Comparison of ENCODE assay signal across 16 mouse cellular contexts in the genomic region with DNA sequence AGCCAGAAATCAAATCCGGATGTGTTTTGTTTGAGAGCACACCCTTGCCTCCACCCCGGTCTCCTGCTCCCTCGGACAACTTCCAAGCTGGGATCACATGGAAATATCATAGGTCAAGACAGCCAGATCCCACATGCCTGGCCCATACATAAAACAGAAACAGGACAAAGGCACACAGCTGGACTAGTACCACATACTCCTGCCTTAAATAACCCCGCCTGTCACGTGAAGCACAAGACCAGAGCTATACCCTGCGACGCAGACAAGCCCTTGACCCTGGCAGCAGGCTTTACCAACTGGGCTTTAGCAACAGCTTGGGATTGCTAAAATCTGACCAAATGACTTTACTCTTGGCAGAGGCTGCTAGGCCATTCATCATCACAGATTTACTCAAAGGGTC.
DNase-seq lines count a peak whose midpoint lies in the region; ATAC-seq and TF ChIP-seq lines count a peak whose summit lies in the region.
"Had no signal": no experiment of that assay in that cellular context is flagged by ENCODE, and none has a peak within 500 bp of the region (broad histone marks: within the 10 kb centered on the region; RNA-seq: fewer than 3 reads in every experiment).

No protein-coding gene starts in this region.

- H3K27me3 ChIP-seq in lung, embryonic 14.5 days (ENCODE audit: insufficient read depth, low read length), result no peaks in the 10 kb centered on the region
- peaks cover 6% of the 10 kb centered on the region for H3K27me3 ChIP-seq in limb, embryonic 10.5 days (ENCODE audit: low read depth, poor library complexity, severe bottlenecking)
- no peaks in the 10 kb centered on the region for H3K27me3 ChIP-seq in hindbrain, embryonic 11.5 days (ENCODE audit: control insufficient read depth, insufficient read depth, low read length)
- H3K27me3 ChIP-seq: embryonic facial prominence, embryonic 12.5 days; forebrain, embryonic 15.5 days; midbrain, embryonic 15.5 days had no signal

- no peak overlapping the region for H3K4me3 ChIP-seq in lung, embryonic 14.5 days (ENCODE audit: low read depth, low read length)
- H3K4me3 ChIP-seq in limb, embryonic 10.5 days, result no peak overlapping the region
- H3K4me3 ChIP-seq in hindbrain, embryonic 11.5 days (ENCODE audit: low read depth, low read length), result no peak overlapping the region
- H3K4me3 ChIP-seq: embryonic facial prominence, embryonic 12.5 days; forebrain, embryonic 15.5 days; midbrain, embryonic 15.5 days had no signal

- DNase-seq in lung, embryonic 14.5 days, result peak; percentile 57
- DNase-seq in lung, postnatal 14 days, result no peak
- DNase-seq in fibroblast of lung, adult 2 months (ENCODE audit: low read depth), result peak; percentile 28
- peak; percentile 41 to 56 for DNase-seq in heart, postnatal 36 days
- no peak for DNase-seq in limb, embryonic 10.5 days (ENCODE audit: low spot score)
- DNase-seq in frontal cortex, postnatal 14 days (ENCODE audit: low spot score in 2 of 2), result no peak
- no peak for DNase-seq in hindbrain, embryonic 11.5 days (ENCODE audit: low spot score)
- DNase-seq: cerebellum, postnatal 10 days; liver, postnatal 0 days; right cerebral cortex, postnatal 4 days; thymus, postnatal 25 days had no signal

- 0 out of 2 replicates have a peak, but pooled peaks cover 18% of the 10 kb centered on the region for H3K4me1 ChIP-seq in lung, embryonic 14.5 days (ENCODE audit: insufficient read depth)
- peaks cover 55% of the 10 kb centered on the region for H3K4me1 ChIP-seq in limb, embryonic 10.5 days
- no peaks in the 10 kb centered on the region; the same call in 1 of the 2 replicates for H3K4me1 ChIP-seq in hindbrain, embryonic 11.5 days (replicated peaks; ENCODE audit: control insufficient read depth, insufficient read depth, low read length)

- no peaks in the 10 kb centered on the region for H3K9me3 ChIP-seq in lung, embryonic 14.5 days (ENCODE audit: low read depth, low read length)
- no peaks in the 10 kb centered on the region for H3K9me3 ChIP-seq in limb, embryonic 10.5 days (replicated peaks)
- H3K9me3 ChIP-seq in hindbrain, embryonic 11.5 days (ENCODE audit: control insufficient read depth, low read length), result no peaks in the 10 kb centered on the region
- H3K9me3 ChIP-seq: embryonic facial prominence, embryonic 12.5 days; forebrain, embryonic 15.5 days; midbrain, embryonic 15.5 days had no signal

- no peaks in the 10 kb centered on the region for H3K36me3 ChIP-seq in lung, embryonic 14.5 days (ENCODE audit: insufficient read depth)
- no peaks in the 10 kb centered on the region for H3K36me3 ChIP-seq in limb, embryonic 10.5 days
- no peaks in the 10 kb centered on the region for H3K36me3 ChIP-seq in hindbrain, embryonic 11.5 days (ENCODE audit: control insufficient read depth, insufficient read depth, low read length)
- H3K36me3 ChIP-seq: embryonic facial prominence, embryonic 12.5 days; forebrain, embryonic 15.5 days; midbrain, embryonic 15.5 days had no signal

- 52% methylated on average over 7 of the region's 7 CpGs for WGBS in lung, embryonic 14.5 days
- 63% methylated on average over 7 of the region's 7 CpGs for WGBS in limb, embryonic 10.5 days
- 75% methylated on average over 7 of the region's 7 CpGs for WGBS in hindbrain, embryonic 11.5 days

- no peak overlapping the region for H3K9ac ChIP-seq in lung, embryonic 14.5 days
- H3K9ac ChIP-seq in hindbrain, embryonic 11.5 days (ENCODE audit: low read depth, low read length), result no peak overlapping the region
- H3K9ac ChIP-seq: embryonic facial prominence, embryonic 12.5 days; forebrain, embryonic 15.5 days; liver, postnatal 0 days; midbrain, embryonic 15.5 days had no signal

- no peak for ATAC-seq in lung, embryonic 14.5 days (ENCODE audit: insufficient read depth)
- no peak for ATAC-seq in hindbrain, embryonic 11.5 days (ENCODE audit: low FRiP score)
- ATAC-seq in cerebellum, adult (ENCODE audit: insufficient number of reproducible peaks, low FRiP score, low TSS enrichment), result no peak
- ATAC-seq: forebrain, embryonic 15.5 days; intestine, embryonic 16.5 days; liver, postnatal 0 days; midbrain, embryonic 15.5 days had no signal

- no peak overlapping the region for H3K27ac ChIP-seq in lung, embryonic 14.5 days (ENCODE audit: low read depth)
- peak overlapping the region; percentile 59 for H3K27ac ChIP-seq in limb, embryonic 10.5 days
- no peak overlapping the region for H3K27ac ChIP-seq in hindbrain, embryonic 11.5 days (ENCODE audit: low read depth, low read length)
- H3K27ac ChIP-seq: embryonic facial prominence, embryonic 12.5 days; forebrain, embryonic 15.5 days; midbrain, embryonic 15.5 days had no signal

- intact Hi-C loops in heart, postnatal 36 days (cut with DNase I), result loop anchor here (5.0 kb wide), 1 partner anchor 316 kb away; no protein-coding TSS in a partner anchor

- TF ChIP-seq CTCF in lung, embryonic 14.5 days (IDR thresholded peaks at IDR 0.05; ENCODE audit: low read depth), result no peak

- no peak overlapping the region for H3K4me2 ChIP-seq in lung, embryonic 14.5 days
- no peak overlapping the region for H3K4me2 ChIP-seq in hindbrain, embryonic 11.5 days (replicated peaks; ENCODE audit: low read depth, low read length)
- H3K4me2 ChIP-seq: forebrain, embryonic 15.5 days; midbrain, embryonic 15.5 days had no signal

Comparison
In these comparisons a context has a peak if more than half of its experiments do, and no peak if none do; other contexts are left out.
1. DNase-seq: peak in lung, embryonic 14.5 days (single experiment), fibroblast of lung, adult 2 months (single experiment) and heart, postnatal 36 days (2 of 2); none in lung, postnatal 14 days (single experiment), limb, embryonic 10.5 days (single experiment), frontal cortex, postnatal 14 days (0 of 2) and hindbrain, embryonic 11.5 days (single experiment).